Mouse (Mus musculus): Measurements from ENCODE around the gene Entpd1. TPM values are rescaled to one million over a fixed set of nuclear protein-coding genes. Genes with fewer than 3 reads are reported as not detected.
"Not testable (repeated sequence)": the region's sequence is repeated elsewhere in the genome, so short reads cannot be mapped to it uniquely, and the experiment has no call there.

Gene Entpd1
- 10 to 100 TPM; 29.3 to 31.0 TPM for total RNA-seq (2021)
- long read RNA-seq, experiment 1, full-length matches to known transcripts, result 14 of 24 reads
- long read RNA-seq, experiment 1, partial matches to known transcripts, result 4 of 24 reads
- long read RNA-seq, experiment 1, other reads (novel, unspliced or antisense), result 6 of 24 reads
- long read RNA-seq, experiment 2, full-length matches to known transcripts, result 10 of 16 reads
- long read RNA-seq, experiment 2, partial matches to known transcripts, result 1 of 16 reads
- long read RNA-seq, experiment 2, other reads (novel, unspliced or antisense), result 5 of 16 reads

GRCm38 (mm10) chr19:40611830-40612506 lies at the start of gene Entpd1, which contains the start of gene Tctn3:
Gene Entpd1, plus strand, starts transcription at chr19:40612366.
Gene Tctn3, minus strand, starts transcription at chr19:40612233.
- peak; percentile 91 to 97 for DNase-seq (ENCODE audit: low spot score in 2 of 2)

- DNase-seq (ENCODE audit: low spot score in 2 of 2), result no peak
Observed at GRCm38 (mm10) chr19:40563880-40564645, 48.1 kb upstream of the Entpd1 start.

GRCm38 (mm10) chr19:40567616-40568015 lies 44.5 kb upstream of the Entpd1 start:
- DNase-seq (ENCODE audit: low spot score in 2 of 2), result no peak

GRCm38 (mm10) chr19:40570726-40571125 lies 41.4 kb upstream of the Entpd1 start:
- no peak for DNase-seq (ENCODE audit: low spot score in 2 of 2)

- DNase-seq (ENCODE audit: low spot score in 2 of 2), result no peak
Observed at GRCm38 (mm10) chr19:40575438-40575837, 36.7 kb upstream of the Entpd1 start.

- no peak for DNase-seq (ENCODE audit: low spot score in 2 of 2)
Observed at GRCm38 (mm10) chr19:40580902-40581301, 31.3 kb upstream of the Entpd1 start.

GRCm38 (mm10) chr19:40581662-40582061 lies 30.5 kb upstream of the Entpd1 start:
- no peak for DNase-seq (ENCODE audit: low spot score in 2 of 2)

- no peak for DNase-seq (ENCODE audit: low spot score in 2 of 2)
Observed at GRCm38 (mm10) chr19:40586908-40587307, 25.3 kb upstream of the Entpd1 start.

GRCm38 (mm10) chr19:40587491-40588292 lies 24.5 kb upstream of the Entpd1 start:
- DNase-seq (ENCODE audit: low spot score in 2 of 2), result no peak

- DNase-seq (ENCODE audit: low spot score in 2 of 2), result peak; percentile 90 to 93
Observed at GRCm38 (mm10) chr19:40588293-40588654, 23.9 kb upstream of the Entpd1 start, which contains the start of gene Aldh18a1. Gene Aldh18a1, minus strand, starts transcription at chr19:40588463.

GRCm38 (mm10) chr19:40588847-40589529 lies 23.2 kb upstream of the Entpd1 start:
- peak; percentile 78 to 92 for DNase-seq (ENCODE audit: low spot score in 2 of 2)

- DNase-seq (ENCODE audit: low spot score in 2 of 2), result no peak
Observed at GRCm38 (mm10) chr19:40589530-40589880, 22.7 kb upstream of the Entpd1 start.

- DNase-seq (ENCODE audit: low spot score in 2 of 2), result no peak
Observed at GRCm38 (mm10) chr19:40595231-40595630, 16.9 kb upstream of the Entpd1 start.

GRCm38 (mm10) chr19:40595831-40596230 lies 16.3 kb upstream of the Entpd1 start:
- DNase-seq (ENCODE audit: low spot score in 2 of 2), result no peak

GRCm38 (mm10) chr19:40600846-40601245 lies 11.3 kb upstream of the Entpd1 start:
- DNase-seq (ENCODE audit: low spot score in 2 of 2), result not testable (repeated sequence)

GRCm38 (mm10) chr19:40601870-40602269 lies 10.3 kb upstream of the Entpd1 start:
- DNase-seq (ENCODE audit: low spot score in 2 of 2), result no peak

GRCm38 (mm10) chr19:40605189-40605588 lies 7.0 kb upstream of the Entpd1 start:
- no peak for DNase-seq (ENCODE audit: low spot score in 2 of 2)

- no peak for DNase-seq (ENCODE audit: low spot score in 2 of 2)
Observed at GRCm38 (mm10) chr19:40607676-40608075, 4.5 kb upstream of the Entpd1 start.

GRCm38 (mm10) chr19:40614811-40615210 lies 2.6 kb downstream of the Entpd1 start:
- DNase-seq (ENCODE audit: low spot score in 2 of 2), result no peak

GRCm38 (mm10) chr19:40616021-40616420 lies 3.9 kb downstream of the Entpd1 start:
- DNase-seq (ENCODE audit: low spot score in 2 of 2), result no peak

All from gastrocnemius, postnatal 4 days (tissue).